Mouse (Mus musculus) intestine, embryonic 16.5 days (tissue): ENCODE data around the gene Ptges. TPM values are rescaled to one million over a fixed set of nuclear protein-coding genes. Genes with fewer than 3 reads are reported as not detected.

ENCODE experiments used
- ATAC-seq: fragments of 200-750 bp; cut with Nextera tagmentation; 2 replicates; pipeline ENCODE4 v1.8.0; 2017; ENCODE audit warnings: moderate TSS enrichment, moderate library complexity
- H3K27ac ChIP-seq: fragments of 300-500 bp; sonication (generic); 2 replicates; pipeline ENCODE4 v1.5.1; 2014; ENCODE audit warnings: mild to moderate bottlenecking, low read length
- H3K27me3 ChIP-seq: fragments of 300-500 bp; sonication (generic); replicated peaks from 2 replicates; pipeline ENCODE4 v1.6.1; 2014; ENCODE audit warnings: low read length, control low read depth, mixed read lengths; ENCODE audit not compliant: control insufficient read depth, insufficient read depth
- H3K36me3 ChIP-seq: fragments of 300-500 bp; sonication (generic); 2 replicates; pipeline ENCODE4 v1.6.1; 2014; ENCODE audit warnings: low read length, control low read depth; ENCODE audit not compliant: control insufficient read depth, insufficient read depth
- H3K4me1 ChIP-seq: fragments of 300-500 bp; sonication (generic); 2 replicates; pipeline ENCODE4 v1.6.1; 2014; ENCODE audit warnings: low read length, control low read depth, mixed read lengths; ENCODE audit not compliant: control insufficient read depth, insufficient read depth
- H3K4me2 ChIP-seq: fragments of 300-500 bp; sonication (generic); 2 replicates; pipeline ENCODE4 v1.6.1; 2014; ENCODE audit warnings: low read depth, low read length, control low read depth
- H3K4me3 ChIP-seq: fragments of 300-500 bp; sonication (generic); 2 replicates; pipeline ENCODE4 v1.5.1; 2014; ENCODE audit warnings: mild to moderate bottlenecking, low read length
- H3K9ac ChIP-seq: fragments of 300-500 bp; sonication (generic); 2 replicates; pipeline ENCODE4 v1.6.1; 2014; ENCODE audit warnings: low read depth, low read length
- H3K9me3 ChIP-seq: fragments of 300-500 bp; sonication (generic); 2 replicates; pipeline ENCODE4 v1.6.1; 2016; ENCODE audit warnings: low read length, control low read depth; ENCODE audit not compliant: control insufficient read depth
- WGBS: fragments of 180-500 bp; shearing (Covaris S2); extraction: QIAGEN DNeasy Blood & Tissue Kit; methylation state at CpG from one replicate; pipeline ENCODE4 v1.1.7; 2014; 5-methylcytosine and 5-hydroxymethylcytosine counted together
- polyA plus RNA-seq: library from polyadenylated mRNA; unstranded; fragments of >200 nt; fragmentation: Nextera tagmentation; extraction: Ambion mirVana; gene quantifications from 2 replicates; pipeline ENCODE4 v1.2.1, GENCODE M21; 2015

The Ptges gene
- polyA plus RNA-seq, 1 experiment from 2014 or later = 4.0 TPM

DNA sequence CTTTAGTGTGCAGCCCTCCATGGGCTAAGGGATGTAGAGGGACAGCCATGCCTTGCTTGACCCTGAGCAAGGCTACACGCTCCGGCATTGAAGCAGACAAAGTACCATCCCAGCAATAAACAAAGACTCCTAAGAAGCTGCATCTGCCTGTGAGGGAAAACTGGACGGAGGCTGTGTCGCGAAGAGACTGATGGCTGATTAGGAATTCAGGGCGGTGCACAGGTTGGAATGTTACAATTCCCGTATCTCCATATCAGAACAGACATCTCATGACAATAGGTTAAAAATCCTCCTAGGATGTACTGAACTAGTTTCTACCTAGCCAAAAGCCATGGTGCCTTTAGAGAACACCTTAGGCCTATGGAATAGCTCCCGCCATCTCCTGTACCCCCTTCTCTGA, 23.8 kb downstream of the Ptges start:
- ATAC-seq = no peak

DNA sequence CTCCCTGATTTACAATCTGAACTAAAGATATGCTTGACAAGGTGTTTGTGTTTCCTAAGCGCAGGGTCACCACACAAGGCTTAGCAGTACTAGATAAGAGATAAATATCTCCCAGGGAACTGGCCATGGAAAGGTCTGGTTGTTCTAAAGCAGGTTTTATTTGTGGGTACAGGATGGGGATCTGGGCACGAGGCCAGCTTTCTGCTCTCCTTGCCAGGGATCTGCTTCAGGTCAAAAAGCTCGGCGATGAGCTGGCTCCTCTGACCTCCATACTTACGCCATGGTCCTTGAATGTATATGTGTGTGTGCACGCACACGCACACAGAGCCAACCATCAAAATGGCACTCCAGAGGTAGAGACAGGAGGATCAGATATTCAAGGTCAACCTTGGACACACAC, 24.7 kb downstream of the Ptges start:
- no peak for ATAC-seq
- Histone ChIP-seq H3K4me3 (no peak overlapping the region), H3K27ac (no peak overlapping the region), H3K27me3 (peaks cover 7% of the 10 kb centered on the region; the same call in 1 of the 2 replicates), H3K36me3 (no peaks in the 10 kb centered on the region), H3K4me2 (no peak overlapping the region), H3K9ac (no peak overlapping the region), H3K9me3 (no peaks in the 10 kb centered on the region), H3K4me1 (peaks cover 15% of the 10 kb centered on the region)
- 57% methylated on average over 7 of the region's 7 CpGs for WGBS

More for the DNA sequence above, 23.8 kb downstream of the Ptges start:
- H3K4me3 ChIP-seq = no peak overlapping the region
- H3K36me3 ChIP-seq = no peaks in the 10 kb centered on the region
- H3K9me3 ChIP-seq = no peaks in the 10 kb centered on the region
- no peak overlapping the region for H3K4me2 ChIP-seq
- WGBS = 72% methylated on average over 8 of the region's 8 CpGs
- peaks cover 7% of the 10 kb centered on the region; the same call in 1 of the 2 replicates for H3K27me3 ChIP-seq
- H3K4me1 ChIP-seq = peaks cover 15% of the 10 kb centered on the region
- no peak overlapping the region for H3K27ac ChIP-seq
- no peak overlapping the region for H3K9ac ChIP-seq

DNA sequence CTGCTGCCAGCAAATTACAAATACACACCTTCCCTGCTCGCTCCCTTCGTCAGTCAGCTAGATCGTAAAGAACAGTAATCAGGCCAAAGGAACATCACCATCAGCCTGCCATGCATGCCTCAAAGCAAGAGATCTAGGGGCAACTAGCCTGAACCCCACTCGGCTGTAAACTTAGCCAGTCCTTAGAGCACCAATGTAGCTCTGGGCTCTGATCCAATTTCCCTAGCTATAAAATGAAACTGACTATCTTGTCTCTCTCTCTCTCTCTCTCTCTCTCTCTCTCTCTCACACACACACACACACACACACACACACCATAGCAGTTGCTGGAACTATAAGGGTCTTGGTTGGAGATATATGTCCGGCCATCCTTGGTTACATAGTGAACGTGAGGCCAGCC, 25.4 kb downstream of the Ptges start:
- no peaks in the 10 kb centered on the region for H3K9me3 ChIP-seq
- ATAC-seq = no peak
- H3K27ac ChIP-seq = no peak overlapping the region
- no peak overlapping the region for H3K4me3 ChIP-seq
- no peak overlapping the region for H3K9ac ChIP-seq
- WGBS = 65% methylated on average over 6 of the region's 6 CpGs
- peaks cover 18% of the 10 kb centered on the region for H3K4me1 ChIP-seq
- H3K27me3 ChIP-seq = peaks cover 7% of the 10 kb centered on the region; the same call in 1 of the 2 replicates
- no peak overlapping the region for H3K4me2 ChIP-seq
- H3K36me3 ChIP-seq = no peaks in the 10 kb centered on the region

GRCm38 (mm10) chr2:30902726-30903722, 26.6 kb downstream of the Ptges start:
- peak; percentile 76 for ATAC-seq
- Histone ChIP-seq H3K9ac (peak overlapping the region; percentile 56), H3K36me3 (no peaks in the 10 kb centered on the region), H3K27ac (no peak overlapping the region), H3K4me3 (peak overlapping the region; percentile 44), H3K4me1 (peaks cover 18% of the 10 kb centered on the region), H3K4me2 (peak overlapping the region; percentile 64), H3K27me3 (peaks cover 7% of the 10 kb centered on the region; the same call in 1 of the 2 replicates), H3K9me3 (no peaks in the 10 kb centered on the region)
- 15% methylated on average over 37 of the region's 37 CpGs for WGBS

DNA sequence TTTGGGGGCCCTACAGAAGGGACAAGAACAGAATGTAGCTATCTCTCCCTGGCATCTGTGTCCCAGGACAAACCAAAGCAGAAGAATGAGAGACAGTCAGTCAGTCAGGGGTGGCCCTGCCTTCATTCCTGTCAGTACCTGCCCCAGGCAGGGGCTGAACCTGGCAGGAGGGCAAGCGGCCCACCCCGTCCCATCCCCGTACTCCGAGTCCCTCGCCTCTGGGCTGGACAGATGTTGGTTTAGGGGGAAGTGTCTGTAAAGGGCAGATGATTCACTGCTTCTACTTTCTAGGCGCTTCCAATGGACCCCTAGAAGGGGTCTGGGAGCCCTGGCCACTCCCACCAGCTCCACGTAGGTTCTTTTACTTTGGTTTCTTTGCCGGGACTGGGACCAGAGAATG, 27.4 kb downstream of the Ptges start:
- ATAC-seq = peak; percentile 16; the same call in 1 of the 2 replicates
- H3K27ac ChIP-seq = no peak overlapping the region
- H3K4me1 ChIP-seq = peaks cover 18% of the 10 kb centered on the region
- H3K9ac ChIP-seq = peak overlapping the region; percentile 56
- H3K4me2 ChIP-seq = peak overlapping the region; percentile 64
- no peaks in the 10 kb centered on the region for H3K9me3 ChIP-seq
- peaks cover 7% of the 10 kb centered on the region; the same call in 1 of the 2 replicates for H3K27me3 ChIP-seq
- no peaks in the 10 kb centered on the region for H3K36me3 ChIP-seq
- 43% methylated on average over 8 of the region's 8 CpGs for WGBS
- H3K4me3 ChIP-seq = peak overlapping the region; percentile 44

DNA sequence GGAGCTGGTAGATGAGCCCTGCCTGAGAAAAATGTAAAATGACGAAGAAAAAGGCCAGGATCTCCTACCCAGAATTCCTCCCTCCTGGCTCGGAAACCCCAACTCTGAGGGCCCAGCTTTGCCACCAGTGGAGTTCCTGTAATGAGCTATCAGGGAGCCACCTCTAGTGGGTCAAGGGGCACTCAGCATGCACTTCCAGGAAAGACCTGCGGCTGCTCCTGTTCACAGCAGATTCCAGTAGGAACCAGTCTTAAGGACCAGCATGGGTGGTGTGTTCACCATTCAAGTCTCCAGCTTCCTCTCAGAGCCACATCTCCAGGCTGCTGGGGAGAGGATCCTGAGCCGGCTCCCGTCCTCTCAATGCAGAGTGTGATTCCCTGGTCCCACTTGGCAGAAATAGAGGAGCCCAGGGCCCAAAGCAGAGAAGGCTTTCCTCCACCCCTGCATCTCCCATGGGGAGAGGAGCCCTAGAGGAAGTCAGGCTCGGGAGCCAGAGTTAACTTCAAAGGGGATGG, 28.0 kb downstream of the Ptges start:
- Histone ChIP-seq H3K27ac (no peak overlapping the region), H3K4me3 (no peak overlapping the region), H3K36me3 (no peaks in the 10 kb centered on the region), H3K4me1 (peaks cover 18% of the 10 kb centered on the region), H3K9ac (no peak overlapping the region), H3K27me3 (peaks cover 7% of the 10 kb centered on the region; the same call in 1 of the 2 replicates), H3K9me3 (no peaks in the 10 kb centered on the region), H3K4me2 (no peak overlapping the region)
- ATAC-seq = no peak
- 58% methylated on average over 6 of the region's 6 CpGs for WGBS

GRCm38 (mm10) chr2:30899397-30900069, 30.1 kb downstream of the Ptges start:
- Histone ChIP-seq H3K4me3 (no peak overlapping the region), H3K36me3 (no peaks in the 10 kb centered on the region), H3K27ac (0 out of 2 replicates have a peak overlapping the region, but pooled peaks have one; percentile 19), H3K9ac (no peak overlapping the region), H3K4me1 (peaks cover 18% of the 10 kb centered on the region), H3K9me3 (no peaks in the 10 kb centered on the region), H3K4me2 (no peak overlapping the region), H3K27me3 (peaks cover 7% of the 10 kb centered on the region; the same call in 1 of the 2 replicates)
- ATAC-seq = no peak
- WGBS = 79% methylated on average over 14 of the region's 14 CpGs

GRCm38 (mm10) chr2:30897291-30897690, 32.4 kb downstream of the Ptges start:
- no peak overlapping the region for H3K27ac ChIP-seq
- H3K9me3 ChIP-seq = no peaks in the 10 kb centered on the region
- H3K27me3 ChIP-seq = no peaks in the 10 kb centered on the region; the same call in 1 of the 2 replicates
- H3K36me3 ChIP-seq = no peaks in the 10 kb centered on the region
- H3K4me1 ChIP-seq = peaks cover 5% of the 10 kb centered on the region
- H3K9ac ChIP-seq = no peak overlapping the region
- ATAC-seq = 0 out of 2 replicates have a peak, but pooled peaks have one; percentile 5
- no peak overlapping the region for H3K4me3 ChIP-seq
- 42% methylated on average over 6 of the region's 6 CpGs for WGBS
- H3K4me2 ChIP-seq = no peak overlapping the region

GRCm38 (mm10) chr2:30893946-30894345, 35.7 kb downstream of the Ptges start:
- no peak for ATAC-seq
- Histone ChIP-seq H3K4me2 (no peak overlapping the region), H3K4me3 (no peak overlapping the region), H3K4me1 (no peaks in the 10 kb centered on the region), H3K36me3 (no peaks in the 10 kb centered on the region), H3K9ac (no peak overlapping the region), H3K9me3 (no peaks in the 10 kb centered on the region), H3K27me3 (no peaks in the 10 kb centered on the region), H3K27ac (no peak overlapping the region)
- 67% methylated on average over 7 of the region's 7 CpGs for WGBS
